Mouse (Mus musculus) naive thymus-derived CD4-positive, alpha-beta T cell, adult 2 months (primary cell): ENCODE data around the gene Slc46a3.

Source experiments
- DNase-seq: peaks from one replicate; pipeline ENCODE4 v3.0.0-alpha.2; 2011; ENCODE audit warnings: low read depth

Gene Slc46a3

GRCm38 (mm10) chr5:147894455-147895076 is at the start of gene Slc46a3:
Gene Slc46a3 (minus strand): TSS chr5:147894815.
- peak; percentile 97 for DNase-seq

GRCm38 (mm10) chr5:147939226-147939625 is 44.6 kb upstream of the Slc46a3 start:
- no peak for DNase-seq

DNA sequence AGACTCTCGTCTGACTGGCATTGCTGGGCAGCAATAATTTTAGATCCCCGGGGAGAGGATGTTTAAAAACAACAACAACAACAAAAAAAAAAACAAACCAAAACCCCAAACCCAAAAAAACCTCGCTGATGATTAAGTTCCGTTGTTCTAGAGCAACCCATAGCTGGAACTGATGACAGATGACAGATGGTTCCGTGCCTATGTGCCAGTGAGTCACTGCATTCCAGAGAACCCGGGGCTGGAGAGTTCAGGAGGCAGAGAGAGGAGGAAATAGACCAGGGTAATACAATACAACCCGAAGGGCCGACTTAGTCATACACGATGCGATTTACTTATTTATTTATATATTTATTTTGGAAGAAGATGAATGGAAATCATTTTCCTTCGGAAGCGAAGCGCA is 40.5 kb upstream of the Slc46a3 start:
- no peak for DNase-seq

DNA sequence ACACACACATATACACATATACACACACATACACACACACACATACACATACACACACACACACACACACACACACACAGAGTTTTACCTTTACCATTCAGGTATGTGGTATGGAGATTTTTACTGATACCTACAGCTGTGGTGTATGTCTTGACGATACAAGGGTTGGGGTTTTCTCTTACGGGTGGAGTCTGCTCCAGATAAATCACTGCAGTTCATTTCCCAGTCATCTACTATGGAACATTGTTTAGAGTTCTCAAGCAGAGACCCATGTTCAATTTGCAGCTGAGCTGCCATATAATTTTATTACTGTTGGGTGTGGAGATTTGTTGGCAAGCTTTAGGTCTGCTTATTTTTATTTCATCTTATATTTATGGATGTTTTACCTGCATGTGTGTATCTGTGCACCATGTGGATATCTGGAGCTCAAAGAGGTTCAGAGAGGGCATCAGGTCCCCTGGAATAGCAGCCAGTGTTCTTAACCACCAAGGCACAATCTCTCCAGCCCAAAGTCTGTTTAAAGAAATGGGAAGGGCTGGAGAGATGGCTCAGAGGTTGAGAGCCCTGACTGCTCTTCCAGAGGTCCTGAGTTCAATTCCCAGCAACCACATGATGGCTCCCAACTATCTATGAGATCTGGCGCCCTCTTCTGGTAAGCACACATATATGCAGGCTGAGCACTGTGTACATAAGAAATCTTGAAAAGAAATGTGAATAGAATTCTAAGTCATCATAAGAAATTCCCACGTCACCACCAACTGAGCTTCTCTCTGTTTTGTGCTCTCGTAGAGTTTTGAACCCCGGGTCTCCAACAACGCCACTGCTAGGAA is 34.3 kb upstream of the Slc46a3 start:
- DNase-seq = peak; percentile 15

- peak; percentile 10 for DNase-seq
Observed at GRCm38 (mm10) chr5:147925935-147926604, 31.5 kb upstream of the Slc46a3 start.

DNA sequence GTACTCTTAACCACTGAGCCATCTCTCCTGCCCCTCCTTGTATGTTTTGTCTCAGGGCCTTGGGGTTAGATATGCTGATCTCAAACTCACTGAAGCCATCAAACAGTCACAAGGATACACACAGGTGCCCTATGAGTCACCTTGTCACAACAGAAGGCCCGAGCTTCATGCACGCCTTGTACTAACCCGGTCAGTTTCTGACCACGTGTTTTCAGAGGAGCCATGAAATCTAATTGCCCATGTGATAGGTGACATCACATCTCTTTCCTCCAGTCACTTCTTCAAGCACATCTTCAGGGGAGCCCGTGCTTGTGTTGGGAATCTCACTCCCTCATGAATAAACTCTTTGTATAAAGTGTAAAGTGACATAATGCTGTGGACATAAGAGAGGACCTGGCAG is 30.0 kb upstream of the Slc46a3 start:
- no peak for DNase-seq

DNA sequence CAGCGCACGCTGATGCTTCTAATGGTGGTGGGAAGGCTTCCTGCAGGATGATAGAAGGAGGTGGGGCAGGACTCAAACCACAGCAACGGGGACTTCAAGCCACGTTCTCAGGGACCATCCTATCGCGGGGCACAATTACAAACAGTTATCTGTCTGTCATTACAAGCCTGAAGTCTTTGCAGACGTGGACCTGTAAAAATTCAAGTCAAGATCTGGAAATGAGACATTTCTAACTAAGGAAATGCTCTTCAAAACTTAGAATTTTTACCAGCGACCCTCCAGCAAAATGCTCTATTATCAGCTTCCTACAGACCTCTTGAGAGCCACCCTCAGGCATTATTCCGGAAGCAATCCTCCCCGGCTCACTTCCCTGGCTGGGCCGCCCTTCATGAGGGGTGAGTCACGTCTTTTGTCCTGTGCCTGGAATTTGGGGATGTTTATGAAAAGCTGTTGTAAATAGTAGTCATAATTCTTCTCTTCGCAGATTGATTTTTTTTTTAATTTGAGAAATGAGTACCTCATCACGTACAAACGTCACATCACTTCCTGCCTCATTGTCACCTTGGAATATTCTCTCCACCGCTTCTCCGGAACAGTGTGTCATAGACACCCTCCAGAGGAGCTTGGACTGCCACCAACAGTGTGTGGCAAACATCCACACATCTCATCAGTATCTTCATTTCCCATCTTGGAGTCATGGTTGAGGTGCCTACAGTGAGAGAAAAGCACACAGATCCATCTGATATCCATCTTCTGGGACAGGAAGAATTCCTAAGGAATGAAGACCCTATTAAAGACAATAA is 23.6 kb upstream of the Slc46a3 start:
- DNase-seq = no peak

DNA sequence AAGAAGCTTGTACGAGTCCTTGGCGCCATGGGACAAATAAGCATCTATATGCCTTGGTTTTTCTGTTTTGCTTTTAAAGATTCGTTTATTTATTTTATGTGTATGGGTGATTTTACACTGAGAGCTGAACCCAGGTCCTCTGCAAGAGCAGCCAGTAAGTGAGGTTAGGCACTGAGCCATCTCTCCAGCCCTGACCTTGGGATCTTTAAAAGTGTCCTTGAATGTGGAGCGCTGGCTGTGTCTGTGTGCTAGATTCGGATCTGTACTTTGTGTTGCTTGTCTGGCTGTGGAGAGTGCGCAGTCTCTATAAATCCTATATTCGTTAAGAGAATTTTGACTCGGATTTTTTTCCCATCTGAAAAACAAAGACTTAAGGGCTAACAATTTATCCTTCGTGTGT is 21.6 kb upstream of the Slc46a3 start:
- DNase-seq = no peak

DNA sequence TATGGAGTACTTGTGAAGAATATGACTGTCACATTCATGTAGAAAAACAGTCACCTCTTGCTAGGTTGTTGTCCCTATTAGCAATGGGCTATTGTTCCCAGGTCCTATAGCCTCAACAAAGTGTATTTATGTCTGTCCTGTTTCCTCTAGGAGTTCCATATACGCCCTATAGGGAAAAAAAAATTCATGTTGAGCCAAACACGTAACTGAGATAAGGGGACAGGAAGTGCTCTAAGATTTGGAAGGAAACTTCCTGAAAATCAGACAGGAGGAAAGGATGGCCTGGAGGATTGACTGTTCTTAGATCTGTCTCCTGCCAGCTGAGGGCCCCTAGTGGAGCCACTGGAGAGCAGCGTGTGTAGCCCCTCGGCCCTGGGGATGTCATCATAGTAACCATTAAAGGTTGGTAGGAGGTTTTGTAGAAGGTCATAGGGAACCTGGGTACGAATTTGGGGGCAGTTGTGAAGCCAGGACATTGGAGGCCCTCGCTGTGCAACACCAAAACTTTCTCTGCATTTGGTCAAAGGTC is 20.5 kb upstream of the Slc46a3 start:
- no peak for DNase-seq

DNA sequence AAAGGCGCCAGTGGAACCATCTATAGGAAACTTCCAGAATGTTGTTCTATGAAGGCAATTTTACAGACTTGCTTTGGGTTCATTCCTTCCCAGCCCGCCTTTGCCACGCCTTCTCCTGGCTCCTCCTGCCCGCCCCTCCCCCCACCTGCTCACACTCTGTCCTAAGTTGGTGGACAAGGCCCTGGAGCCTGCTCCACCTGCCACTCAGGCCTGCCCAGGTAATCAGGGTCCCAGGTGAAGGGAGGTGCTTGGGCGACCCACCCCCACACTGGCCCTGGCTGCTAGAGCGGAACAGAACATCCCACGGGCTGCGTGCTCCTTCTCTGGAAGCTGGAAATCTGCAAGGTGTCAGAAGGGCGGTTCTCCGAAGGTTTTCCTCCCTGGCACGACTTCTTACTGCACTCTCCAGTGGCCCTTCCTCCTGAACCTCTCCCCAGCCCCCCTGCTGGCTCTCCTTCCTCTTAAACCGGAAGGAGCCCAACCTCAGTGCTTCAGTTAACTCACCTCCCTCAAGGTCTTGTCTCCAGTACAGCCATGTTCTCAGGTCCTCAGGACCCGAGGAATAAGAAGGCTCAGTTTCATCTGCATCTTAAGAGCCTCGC is 18.7 kb upstream of the Slc46a3 start:
- no peak for DNase-seq

DNA sequence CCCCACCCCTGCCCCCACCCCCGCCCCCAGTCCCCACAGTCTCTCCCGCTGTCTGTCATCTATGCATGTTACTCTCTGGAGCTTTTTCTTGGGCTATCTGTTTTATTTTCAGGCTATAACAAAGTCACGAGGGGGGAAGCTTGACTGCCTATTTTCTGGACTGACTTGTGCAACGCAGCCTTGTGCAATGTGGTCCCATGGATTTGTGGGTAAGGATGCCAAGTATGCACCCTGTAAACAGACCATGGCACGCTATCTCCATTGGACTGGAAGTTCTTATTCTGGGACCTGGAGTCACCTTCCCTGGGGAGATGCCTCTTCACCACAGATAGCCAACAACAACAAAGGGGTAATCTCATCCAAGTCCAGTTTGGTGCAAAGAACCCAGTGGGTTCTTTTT is 17.1 kb upstream of the Slc46a3 start:
- no peak for DNase-seq

- no peak for DNase-seq
Observed at GRCm38 (mm10) chr5:147910807-147911509, 16.3 kb upstream of the Slc46a3 start.

GRCm38 (mm10) chr5:147907851-147908250 is 13.2 kb upstream of the Slc46a3 start:
- no peak for DNase-seq

DNA sequence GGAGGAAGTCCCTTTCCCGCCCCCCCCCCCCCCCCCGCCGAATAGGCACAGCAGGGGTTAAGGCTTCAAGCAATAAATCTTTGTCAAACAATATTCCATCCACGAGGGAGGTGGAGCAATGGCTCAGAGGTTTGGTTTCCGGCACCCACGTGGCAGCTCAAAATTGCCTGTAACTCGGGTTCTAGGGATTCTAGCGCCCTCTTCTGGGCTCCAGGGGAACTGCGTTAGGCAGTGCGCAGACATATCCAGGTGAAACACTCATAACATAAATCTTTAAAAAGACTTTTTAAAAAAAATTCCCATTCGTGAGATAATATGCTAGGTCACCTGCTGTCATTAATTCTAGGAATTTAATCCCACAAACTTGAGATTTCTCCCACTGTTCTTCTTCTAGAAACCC is 12.5 kb upstream of the Slc46a3 start:
- DNase-seq = no peak

- no peak for DNase-seq
Observed at GRCm38 (mm10) chr5:147903166-147903565, 8.6 kb upstream of the Slc46a3 start.

- DNase-seq = no peak
Observed at GRCm38 (mm10) chr5:147902008-147902757, 7.6 kb upstream of the Slc46a3 start.

- DNase-seq = no peak
Observed at GRCm38 (mm10) chr5:147898968-147899549, 4.4 kb upstream of the Slc46a3 start.

DNA sequence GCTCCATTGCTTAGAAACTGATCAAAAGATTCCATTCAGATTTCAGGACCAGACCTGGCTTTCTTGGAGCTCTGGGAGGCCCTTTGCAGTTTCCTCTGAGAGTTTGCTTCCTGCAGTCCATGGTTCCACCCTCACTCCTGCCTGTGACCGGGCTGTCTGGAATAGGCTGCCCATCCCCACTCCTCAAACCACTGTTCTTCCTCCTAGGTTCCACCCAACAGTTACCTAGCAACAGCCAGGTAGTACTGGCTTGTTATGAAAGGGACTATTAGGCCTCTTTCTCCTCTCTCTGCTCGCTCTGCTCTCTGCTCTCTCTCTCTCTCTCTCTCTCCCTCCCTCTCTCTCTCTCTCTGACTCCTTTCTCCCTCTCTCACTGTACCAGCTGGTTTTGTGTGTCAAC is 3.6 kb upstream of the Slc46a3 start:
- DNase-seq = no peak

DNA sequence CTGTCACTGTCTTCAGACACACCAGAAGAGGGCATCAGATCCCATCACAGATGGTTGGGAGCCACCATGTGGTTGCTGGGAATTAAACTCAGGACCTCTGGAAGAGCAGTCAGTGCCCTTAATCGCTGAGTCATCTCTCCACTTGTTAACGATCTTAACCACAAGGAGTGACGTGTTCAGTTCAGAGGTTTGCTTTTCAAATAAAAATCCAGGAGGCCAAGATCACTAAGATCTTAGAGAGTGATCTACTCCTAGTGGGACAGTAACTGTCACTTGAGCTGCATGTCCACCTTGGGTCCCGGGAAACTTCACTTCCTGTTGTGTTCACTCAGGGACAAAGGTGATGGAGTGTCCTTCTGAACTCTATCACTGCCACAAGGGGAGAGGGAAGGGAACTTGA is 1.9 kb upstream of the Slc46a3 start:
- peak; percentile 28 for DNase-seq
